Mouse (Mus musculus) lung, postnatal 0 days (tissue): Measurements from ENCODE around the gene Cmss1. TPM values are rescaled to one million over a fixed set of nuclear protein-coding genes. Genes with fewer than 3 reads are reported as not detected.
"Not testable (repeated sequence)": the region's sequence is repeated elsewhere in the genome, so short reads cannot be mapped to it uniquely, and the experiment has no call there.

Experiments
- ATAC-seq: fragments of 200-750 bp; cut with Nextera tagmentation; 2 replicates; pipeline ENCODE4 v1.8.0; 2017; ENCODE audit warnings: moderate library complexity
- DNase-seq: peaks from one replicate; pipeline ENCODE4 v3.0.0-alpha.2; 2016; ENCODE audit warnings: low spot score
- H3K27ac ChIP-seq: fragments of 300-500 bp; sonication (generic); 2 replicates; pipeline ENCODE4 v1.5.1; 2014; ENCODE audit warnings: antibody characterized with exemption, mild to moderate bottlenecking, low read length, mixed read lengths
- H3K27me3 ChIP-seq: fragments of 300-500 bp; sonication (generic); replicated peaks from 2 replicates; pipeline ENCODE4 v1.6.1; 2014; ENCODE audit warnings: low read length, mixed read lengths; ENCODE audit not compliant: insufficient read depth
- H3K36me3 ChIP-seq: fragments of 300-500 bp; sonication (generic); 2 replicates; pipeline ENCODE4 v1.6.1; 2014; ENCODE audit warnings: low read length, mixed read lengths; ENCODE audit not compliant: insufficient read depth
- H3K4me1 ChIP-seq: fragments of 300-500 bp; sonication (generic); 2 replicates; pipeline ENCODE4 v1.6.1; 2014; ENCODE audit warnings: antibody characterized with exemption, low read depth, low read length, mixed read lengths; ENCODE audit not compliant: insufficient read depth
- H3K4me2 ChIP-seq: fragments of 300-500 bp; sonication (generic); replicated peaks from 2 replicates; pipeline ENCODE4 v1.6.1; 2014; ENCODE audit warnings: low read depth, mild to moderate bottlenecking, low read length, moderate library complexity, mixed read lengths
- H3K4me3 ChIP-seq: fragments of 300-500 bp; sonication (generic); 2 replicates; pipeline ENCODE4 v1.5.1; 2014; ENCODE audit warnings: low read depth, low read length
- H3K9ac ChIP-seq: fragments of 300-500 bp; sonication (generic); replicated peaks from 2 replicates; pipeline ENCODE4 v1.6.1; 2014; ENCODE audit warnings: low read depth, mild to moderate bottlenecking
- H3K9me3 ChIP-seq: fragments of 300-500 bp; sonication (generic); 2 replicates; pipeline ENCODE4 v1.6.1; 2016; ENCODE audit warnings: low read length, mixed read lengths
- CTCF ChIP-seq: IDR thresholded peaks from 2 replicates; pipeline ENCODE4 v1.5.1; 2016; ENCODE audit warnings: antibody characterized with exemption, mild to moderate bottlenecking
- EP300 ChIP-seq: IDR thresholded peaks from 2 replicates; pipeline ENCODE4 v1.6.1; 2016; ENCODE audit warnings: antibody characterized with exemption, mild to moderate bottlenecking, control low read depth
- WGBS: fragments of 180-500 bp; shearing (Covaris S2); extraction: QIAGEN DNeasy Blood & Tissue Kit; methylation state at CpG from one replicate; pipeline ENCODE4 v1.1.7; 2014; 5-methylcytosine and 5-hydroxymethylcytosine counted together
- polyA plus RNA-seq: library from polyadenylated mRNA; unstranded; fragments of >200 nt; fragmentation: Nextera tagmentation; extraction: Ambion mirVana; gene quantifications from 2 replicates; pipeline ENCODE4 v1.2.1, GENCODE M21; 2015

Cmss1 gene
- polyA plus RNA-seq, 1 experiment from 2014 or later: 23.1 TPM

GRCm38 (mm10) chr16:57398387-57399214 is 208.1 kb downstream of the Cmss1 start:
- no peak for ATAC-seq
- 48% methylated on average over 18 of the region's 18 CpGs for WGBS
- Histone ChIP-seq H3K36me3 (no peaks in the 10 kb centered on the region), H3K27me3 (no peaks in the 10 kb centered on the region), H3K4me2 (no peak overlapping the region), H3K9me3 (no peaks in the 10 kb centered on the region), H3K4me3 (no peak overlapping the region), H3K27ac (no peak overlapping the region), H3K9ac (no peak overlapping the region), H3K4me1 (no peaks in the 10 kb centered on the region)
- peak; percentile 85 for TF ChIP-seq CTCF
- TF ChIP-seq EP300: no peak
- DNase-seq: peak; percentile 80

- peak; percentile 16 for DNase-seq
- Histone ChIP-seq H3K27me3 (no peaks in the 10 kb centered on the region), H3K36me3 (no peaks in the 10 kb centered on the region), H3K9ac (no peak overlapping the region), H3K4me2 (no peak overlapping the region), H3K4me1 (no peaks in the 10 kb centered on the region), H3K9me3 (no peaks in the 10 kb centered on the region), H3K4me3 (no peak overlapping the region), H3K27ac (no peak overlapping the region)
- TF ChIP-seq CTCF (no peak), EP300 (no peak)
- 54% methylated on average over 6 of the region's 6 CpGs for WGBS
- no peak for ATAC-seq
These were observed 208.8 kb downstream of the Cmss1 start for GRCm38 (mm10) chr16:57397845-57398244.

- ATAC-seq (no peak), DNase-seq (peak; percentile 7)
- no peak for TF ChIP-seq EP300
- Histone ChIP-seq H3K36me3 (no peaks in the 10 kb centered on the region), H3K27me3 (no peaks in the 10 kb centered on the region), H3K9ac (no peak overlapping the region), H3K4me3 (no peak overlapping the region), H3K4me1 (no peaks in the 10 kb centered on the region), H3K9me3 (no peaks in the 10 kb centered on the region), H3K27ac (no peak overlapping the region), H3K4me2 (no peak overlapping the region)
- 75% methylated on average over 6 of the region's 6 CpGs for WGBS
These were observed 210.4 kb downstream of the Cmss1 start for GRCm38 (mm10) chr16:57396249-57396648.

GRCm38 (mm10) chr16:57393161-57393560 is 213.5 kb downstream of the Cmss1 start:
- H3K4me2 ChIP-seq: peak overlapping the region; percentile 41
- H3K9me3 ChIP-seq: no peaks in the 10 kb centered on the region
- no peaks in the 10 kb centered on the region for H3K27me3 ChIP-seq
- WGBS: 33% methylated on average over 11 of the region's 11 CpGs
- H3K4me3 ChIP-seq: no peak overlapping the region
- ATAC-seq (no peak), DNase-seq (peak; percentile 60)
- no peak for TF ChIP-seq CTCF
- no peak for TF ChIP-seq EP300
- H3K4me1 ChIP-seq: no peaks in the 10 kb centered on the region
- H3K9ac ChIP-seq: no peak overlapping the region
- peak overlapping the region; percentile 39; the same call in 1 of the 2 replicates for H3K27ac ChIP-seq
- no peaks in the 10 kb centered on the region for H3K36me3 ChIP-seq

- TF ChIP-seq CTCF: no peak
- TF ChIP-seq EP300: no peak
- no peaks in the 10 kb centered on the region for H3K36me3 ChIP-seq
- no peaks in the 10 kb centered on the region for H3K4me1 ChIP-seq
- no peaks in the 10 kb centered on the region for H3K27me3 ChIP-seq
- H3K4me2 ChIP-seq: no peak overlapping the region
- 61% methylated on average over 2 of the region's 2 CpGs for WGBS
- H3K9ac ChIP-seq: no peak overlapping the region
- no peak overlapping the region for H3K4me3 ChIP-seq
- DNase-seq (no peak), ATAC-seq (no peak)
- H3K27ac ChIP-seq: no peak overlapping the region
- no peaks in the 10 kb centered on the region for H3K9me3 ChIP-seq
These were observed 214.2 kb downstream of the Cmss1 start for GRCm38 (mm10) chr16:57392461-57392860.

GRCm38 (mm10) chr16:57391171-57391570 is 215.5 kb downstream of the Cmss1 start:
- H3K27ac ChIP-seq, DNase-seq, H3K4me2 ChIP-seq, ATAC-seq, H3K4me1 ChIP-seq, H3K4me3 ChIP-seq, H3K9me3 ChIP-seq, H3K36me3 ChIP-seq, H3K27me3 ChIP-seq, H3K9ac ChIP-seq: not testable (repeated sequence)
- WGBS: 35% methylated on average over 22 of the region's 39 CpGs
